Comparison of ENCODE assay signal across 8 mouse cellular contexts in the genomic region with DNA sequence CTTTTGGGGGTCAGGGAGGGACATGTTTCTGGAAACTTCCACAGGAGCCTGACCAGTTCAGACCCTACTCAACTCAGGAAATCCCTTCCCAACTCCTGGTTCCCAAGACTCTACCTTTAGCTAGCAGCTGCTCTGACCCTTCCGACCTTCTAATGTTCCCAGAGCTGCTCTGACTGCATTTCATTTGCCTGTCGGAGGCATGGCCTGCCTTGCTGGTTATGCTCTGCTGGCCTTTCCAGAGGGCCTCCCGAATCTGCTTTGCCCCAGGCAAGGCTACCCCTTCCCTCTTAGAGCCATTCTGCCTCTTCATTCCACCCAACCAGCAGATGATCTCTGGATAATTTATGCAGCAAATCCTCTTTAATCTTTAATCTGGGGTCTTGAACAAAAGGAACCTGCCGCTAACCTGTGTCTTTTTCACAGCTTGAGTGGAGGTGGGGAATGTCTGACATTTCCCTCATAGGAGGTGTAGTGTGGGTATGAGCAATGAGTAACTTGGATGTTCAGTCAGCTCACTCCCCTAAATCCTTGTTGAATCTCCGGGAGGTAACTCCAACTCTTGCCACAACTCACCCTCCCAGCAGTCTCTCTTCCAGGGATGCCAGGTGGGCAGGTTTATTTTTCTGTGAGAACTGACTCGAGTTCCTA. TPM values are rescaled to one million over a fixed set of nuclear protein-coding genes. Genes with fewer than 3 reads are reported as not detected.
DNase-seq lines count a peak whose midpoint lies in the region; TF ChIP-seq lines count a peak whose summit lies in the region.

No protein-coding gene starts in this region.

- no peak overlapping the region for H3K27ac ChIP-seq in spleen, adult 2 months (ENCODE audit: insufficient read depth, low read length)
- H3K27ac ChIP-seq in limb, embryonic 10.5 days, result no peak overlapping the region
- H3K27ac ChIP-seq in small intestine, adult 2 months (ENCODE audit: insufficient read depth, low read depth, low read length), result 0 out of 2 replicates have a peak overlapping the region, but pooled peaks have one; percentile 8
- H3K27ac ChIP-seq in thymus, adult 2 months (ENCODE audit: control insufficient read depth, insufficient read depth, low read length), result no peak overlapping the region

- 65% methylated on average over 6 of the region's 6 CpGs for WGBS in spleen, adult 2 months
- 24% methylated on average over 6 of the region's 6 CpGs for WGBS in limb, embryonic 10.5 days
- 53% methylated on average over 6 of the region's 6 CpGs for WGBS in small intestine, adult 2 months
- WGBS in thymus, adult 2 months, result 74% methylated on average over 6 of the region's 6 CpGs

- DNase-seq in cerebellum, adult 11 months, result peak; percentile 43
- no peak for DNase-seq in cerebellum, adult 8-10 months
- no peak for DNase-seq in spleen, adult 2 months (ENCODE audit: low read depth in 1 of 2, low spot score in 2 of 2)
- no peak for DNase-seq in spleen, adult 12 weeks (ENCODE audit: low spot score)
- no peak for DNase-seq in limb, embryonic 10.5 days (ENCODE audit: low spot score)
- DNase-seq in thymus, adult 2 months, result no peak
- DNase-seq in right cerebral cortex, postnatal 10 days (ENCODE audit: low spot score in 2 of 2), result no peak

- TF ChIP-seq POLR2A in spleen, adult 2 months (IDR thresholded peaks at IDR 0.05; ENCODE audit: low read depth, low read length), result no peak
- no peak for TF ChIP-seq POLR2A in small intestine, adult 2 months (IDR thresholded peaks at IDR 0.05; ENCODE audit: low read depth, low read length)
- no peak for TF ChIP-seq POLR2A in thymus, adult 2 months (IDR thresholded peaks at IDR 0.05; ENCODE audit: control insufficient read depth, extremely low read depth, insufficient read depth, low read length, poor library complexity)

- H3K9me3 ChIP-seq in limb, embryonic 10.5 days (replicated peaks), result no peaks in the 10 kb centered on the region

- H3K4me1 ChIP-seq in spleen, adult 2 months (ENCODE audit: control insufficient read depth, insufficient read depth, insufficient read length), result peaks cover 2% of the 10 kb centered on the region; the same call in 1 of the 2 replicates
- H3K4me1 ChIP-seq in limb, embryonic 10.5 days, result peaks cover 23% of the 10 kb centered on the region
- peaks cover 11% of the 10 kb centered on the region; the same call in 1 of the 2 replicates for H3K4me1 ChIP-seq in small intestine, adult 2 months (ENCODE audit: control insufficient read depth, insufficient read depth, insufficient read length, low read length)
- H3K4me1 ChIP-seq in thymus, adult 2 months (replicated peaks; ENCODE audit: control insufficient read depth, insufficient read depth, low read length), result peaks cover 12% of the 10 kb centered on the region

- no peak for TF ChIP-seq CTCF in spleen, adult 2 months (IDR thresholded peaks at IDR 0.05; ENCODE audit: extremely low read depth, insufficient read depth, insufficient read length, insufficient replicate concordance)
- TF ChIP-seq CTCF in small intestine, adult 2 months (IDR thresholded peaks at IDR 0.05; ENCODE audit: extremely low read depth, insufficient read length, insufficient replicate concordance, low read depth, low read length), result no peak
- no peak for TF ChIP-seq CTCF in thymus, adult 2 months (IDR thresholded peaks at IDR 0.05; ENCODE audit: borderline replicate concordance, control insufficient read depth, extremely low read depth, insufficient read depth, low read length, poor library complexity)

- no peaks in the 10 kb centered on the region for H3K27me3 ChIP-seq in spleen, adult 2 months (ENCODE audit: control insufficient read depth, insufficient read depth, low read length)
- peaks cover 38% of the 10 kb centered on the region for H3K27me3 ChIP-seq in limb, embryonic 10.5 days (ENCODE audit: low read depth, poor library complexity, severe bottlenecking)
- peaks cover 4% of the 10 kb centered on the region for H3K27me3 ChIP-seq in small intestine, adult 2 months (ENCODE audit: control insufficient read depth, insufficient read depth, low read length)
- no peaks in the 10 kb centered on the region for H3K27me3 ChIP-seq in thymus, adult 2 months (ENCODE audit: control insufficient read depth, insufficient read depth, low read length)

- no peaks in the 10 kb centered on the region for H3K36me3 ChIP-seq in spleen, adult 2 months (ENCODE audit: control insufficient read depth, insufficient read depth, low read length)
- no peaks in the 10 kb centered on the region for H3K36me3 ChIP-seq in limb, embryonic 10.5 days
- no peaks in the 10 kb centered on the region for H3K36me3 ChIP-seq in small intestine, adult 2 months (ENCODE audit: control insufficient read depth, insufficient read depth, low read length)
- H3K36me3 ChIP-seq in thymus, adult 2 months (ENCODE audit: control insufficient read depth, insufficient read depth, low read length), result no peaks in the 10 kb centered on the region

- peak overlapping the region; percentile 62; the same call in 1 of the 2 replicates for H3K4me3 ChIP-seq in spleen, adult 2 months (ENCODE audit: extremely low read depth, insufficient read depth, insufficient read length)
- H3K4me3 ChIP-seq in limb, embryonic 10.5 days, result peak overlapping the region; percentile 73
- H3K4me3 ChIP-seq in small intestine, adult 2 months (ENCODE audit: low read depth, low read length), result peak overlapping the region; percentile 69
- no peak overlapping the region for H3K4me3 ChIP-seq in thymus, adult 2 months (ENCODE audit: control insufficient read depth, insufficient read depth, low read length)

RNA-seq across cellular contexts. Expression of gene Sept4, which starts 9.0 kb away (rescaled TPM):
- polyA plus RNA-seq in spleen, adult 2 months (2012; rRNA removed), result 25.1 and 25.7 TPM in 2 replicates
- 4.8 and 6.0 TPM in 2 replicates for polyA plus RNA-seq in limb, embryonic 10.5 days (2016; fragmentation: Nextera tagmentation; extraction: Ambion mirVana)
- polyA plus RNA-seq in small intestine, adult 2 months (2012; rRNA removed), result 11.3 and 19.8 TPM in 2 replicates
- polyA plus RNA-seq in thymus, adult 2 months (2012; rRNA removed), result 12.6 and 13.2 TPM in 2 replicates

RNA-seq across cellular contexts. Expression of gene Gm11492, which starts 11.3 kb away (rescaled TPM):
- polyA plus RNA-seq in spleen, adult 2 months (2012; rRNA removed), result not detected in 2 replicates
- not detected in 2 replicates for polyA plus RNA-seq in limb, embryonic 10.5 days (2016; fragmentation: Nextera tagmentation; extraction: Ambion mirVana)
- polyA plus RNA-seq in small intestine, adult 2 months (2012; rRNA removed), result not detected in 2 replicates
- polyA plus RNA-seq in thymus, adult 2 months (2012; rRNA removed), result 0.06 TPM in 1 of 2 replicates, not detected in the other

RNA-seq across cellular contexts. Expression of gene Mtmr4, which starts 14.2 kb away (rescaled TPM):
- 23.8 and 28.1 TPM in 2 replicates for polyA plus RNA-seq in spleen, adult 2 months (2012; rRNA removed)
- 68.3 and 69.0 TPM in 2 replicates for polyA plus RNA-seq in limb, embryonic 10.5 days (2016; fragmentation: Nextera tagmentation; extraction: Ambion mirVana)
- polyA plus RNA-seq in small intestine, adult 2 months (2012; rRNA removed), result 28.3 and 60.0 TPM in 2 replicates
- polyA plus RNA-seq in thymus, adult 2 months (2012; rRNA removed), result 47.0 and 51.1 TPM in 2 replicates

RNA-seq across cellular contexts. Expression of gene Hsf5, which starts 39.2 kb away (rescaled TPM):
- 0.01 TPM in 1 of 2 replicates, not detected in the other for polyA plus RNA-seq in spleen, adult 2 months (2012; rRNA removed)
- polyA plus RNA-seq in limb, embryonic 10.5 days (2016; fragmentation: Nextera tagmentation; extraction: Ambion mirVana), result 0.26 and 0.34 TPM in 2 replicates
- polyA plus RNA-seq in small intestine, adult 2 months (2012; rRNA removed), result 0.13 and 0.34 TPM in 2 replicates
- 0.04 and 0.05 TPM in 2 replicates for polyA plus RNA-seq in thymus, adult 2 months (2012; rRNA removed)
